Mouse (Mus musculus) layer of hippocampus, adult 18-20 months (tissue): ENCODE results near the gene Iqschfp. TPM values are rescaled to one million over a fixed set of nuclear protein-coding genes. Genes with fewer than 3 reads are reported as not detected.

Experiments
- DNase-seq, 2 experiments: peaks; one replicate each; pipeline ENCODE4 v3.0.0; 2022; ENCODE audit warnings: low spot score in 2 of 2
- total RNA-seq, 2 experiments: library from RNA; stranded (reverse); gene quantifications; 2 replicates each; pipeline ENCODE4 v1.2.3; 2021

Iqschfp gene
- total RNA-seq, 2 experiments from 2014 or later: 12.3 to 13.2 TPM

DNA sequence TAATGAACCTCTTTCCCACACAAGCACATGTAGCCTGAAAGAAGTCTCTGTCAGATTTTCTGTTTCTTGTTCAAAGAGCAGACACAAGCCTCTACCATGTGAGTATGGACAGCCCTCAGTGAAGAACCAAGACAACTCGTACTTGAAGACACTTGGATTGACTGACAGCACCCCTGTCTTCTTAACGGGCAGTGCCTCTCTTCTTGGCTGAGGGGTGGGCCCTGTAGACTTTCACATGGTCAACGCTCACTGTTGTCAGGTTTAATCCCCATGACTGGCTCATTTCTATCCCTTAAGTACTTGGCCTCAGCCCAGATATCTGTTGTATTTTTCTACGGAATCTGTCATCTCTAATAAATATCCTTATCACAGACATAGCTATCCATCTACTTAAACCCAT, 738.2 kb downstream of the Iqschfp start:
- DNase-seq: no peak

DNA sequence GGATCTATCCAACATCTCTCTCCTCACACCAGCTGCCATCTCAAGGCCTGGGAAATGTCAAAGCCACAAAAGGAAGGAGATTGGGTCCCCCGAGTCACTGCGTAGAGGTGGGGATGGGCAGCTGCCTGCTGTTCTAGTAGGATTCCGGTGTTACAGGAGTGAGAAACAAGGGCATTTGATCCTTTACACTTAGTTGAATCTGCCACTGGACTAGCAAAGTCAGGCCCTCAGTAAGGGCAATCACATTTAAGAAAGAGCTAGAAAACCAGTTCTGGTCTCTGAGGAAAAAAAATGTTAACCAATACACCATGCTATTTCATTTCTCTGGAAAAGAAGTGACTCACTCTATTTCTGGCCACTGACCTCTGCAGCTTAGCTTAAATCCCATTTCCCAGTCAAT, 738.8 kb downstream of the Iqschfp start:
- DNase-seq: no peak

DNA sequence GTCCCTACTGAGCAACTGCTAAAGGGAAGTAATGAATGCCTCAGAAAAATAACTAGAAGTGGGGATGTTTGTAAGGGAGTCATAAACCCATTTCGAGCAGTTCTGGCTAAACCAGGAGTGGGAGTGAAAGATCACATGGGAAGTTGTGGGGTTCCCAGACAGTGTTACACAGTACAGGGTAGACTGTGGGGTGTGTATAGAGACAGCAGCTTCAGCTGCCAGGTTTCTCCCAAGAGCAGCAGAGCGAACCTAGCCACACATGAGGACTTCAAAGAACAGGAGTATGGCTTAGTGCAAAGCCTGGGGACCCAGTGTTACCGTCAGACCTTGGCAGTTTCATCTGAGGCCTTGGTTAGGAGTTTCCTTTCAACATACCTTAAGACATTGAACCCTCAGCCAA, 740.7 kb downstream of the Iqschfp start:
- DNase-seq: no peak

DNA sequence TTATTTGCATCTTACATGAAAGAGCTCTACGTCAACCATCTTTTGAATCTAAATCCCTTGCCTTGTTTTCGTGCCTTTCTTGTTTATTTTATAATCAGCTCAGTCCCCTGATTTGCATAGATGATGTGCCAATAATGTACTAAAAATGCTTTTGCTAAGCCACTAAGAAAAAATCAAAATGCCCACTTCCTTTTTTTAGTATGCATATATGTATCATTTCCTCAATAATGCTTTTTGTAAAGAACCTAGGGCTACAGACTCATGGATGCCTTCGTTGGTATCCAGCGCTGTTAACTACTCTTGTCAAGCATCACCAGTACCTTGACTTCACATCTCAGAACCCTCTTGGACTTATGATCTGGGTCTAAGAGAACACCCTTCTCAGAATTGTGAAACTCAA, 741.5 kb downstream of the Iqschfp start:
- DNase-seq: no peak

DNA sequence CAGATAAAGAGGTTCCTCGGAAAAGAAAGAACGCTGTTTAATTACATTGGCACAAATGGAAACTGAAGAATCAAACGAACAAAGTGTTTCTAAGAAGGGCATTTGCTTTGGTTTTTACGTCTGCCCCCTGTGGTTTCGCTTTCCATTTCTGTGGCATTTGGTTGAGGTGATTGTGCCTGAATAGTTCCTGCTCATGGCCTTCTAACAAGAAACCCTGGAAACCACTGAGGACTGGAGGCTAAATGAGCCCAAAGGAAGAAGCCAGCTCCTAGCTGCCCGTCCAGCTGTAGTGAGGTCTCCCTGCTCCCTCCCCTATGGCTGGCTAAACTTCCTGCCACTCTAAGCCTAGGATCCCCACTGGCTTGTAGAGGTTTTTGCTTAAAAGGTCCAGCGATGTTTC, 745.9 kb downstream of the Iqschfp start:
- no peak for DNase-seq

DNA sequence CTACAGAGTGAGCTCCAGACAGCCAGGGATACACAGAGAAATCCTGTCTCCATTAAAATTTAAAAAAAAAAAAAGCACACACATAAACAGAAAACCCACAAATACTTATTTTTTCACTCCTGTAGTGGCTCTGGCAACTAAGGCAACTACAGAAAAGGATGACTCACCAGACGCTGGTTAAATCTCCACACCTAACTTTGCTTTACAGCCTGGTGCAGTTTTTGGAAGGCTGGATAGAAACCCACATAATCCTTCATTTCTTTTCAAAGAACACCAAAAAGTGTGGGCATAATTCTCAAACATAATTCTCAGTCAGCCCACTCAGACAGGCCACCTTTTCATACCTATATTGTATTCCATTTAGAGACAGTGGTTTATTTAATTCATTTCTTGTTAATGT, 746.7 kb downstream of the Iqschfp start:
- DNase-seq: no peak

DNA sequence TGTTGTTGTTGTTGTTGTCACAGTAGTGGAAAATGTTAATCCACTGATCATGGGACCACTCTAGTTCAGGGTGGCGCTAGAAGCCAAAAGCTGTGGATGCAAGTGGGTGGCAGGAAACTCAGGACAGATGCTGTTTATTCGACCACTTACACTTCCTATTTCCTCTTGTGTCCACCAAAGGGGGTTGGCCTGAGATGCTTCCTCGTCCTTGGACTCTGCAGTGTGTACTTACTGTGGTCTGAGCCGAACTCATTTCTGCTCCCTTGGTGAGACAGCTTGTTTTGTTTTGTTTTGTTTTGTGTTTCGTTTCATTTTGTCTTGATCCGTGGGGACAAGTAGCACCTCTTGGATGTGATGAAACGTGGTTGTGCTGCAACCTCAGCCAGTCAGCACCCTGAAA, 750.9 kb downstream of the Iqschfp start:
- DNase-seq: no peak

DNA sequence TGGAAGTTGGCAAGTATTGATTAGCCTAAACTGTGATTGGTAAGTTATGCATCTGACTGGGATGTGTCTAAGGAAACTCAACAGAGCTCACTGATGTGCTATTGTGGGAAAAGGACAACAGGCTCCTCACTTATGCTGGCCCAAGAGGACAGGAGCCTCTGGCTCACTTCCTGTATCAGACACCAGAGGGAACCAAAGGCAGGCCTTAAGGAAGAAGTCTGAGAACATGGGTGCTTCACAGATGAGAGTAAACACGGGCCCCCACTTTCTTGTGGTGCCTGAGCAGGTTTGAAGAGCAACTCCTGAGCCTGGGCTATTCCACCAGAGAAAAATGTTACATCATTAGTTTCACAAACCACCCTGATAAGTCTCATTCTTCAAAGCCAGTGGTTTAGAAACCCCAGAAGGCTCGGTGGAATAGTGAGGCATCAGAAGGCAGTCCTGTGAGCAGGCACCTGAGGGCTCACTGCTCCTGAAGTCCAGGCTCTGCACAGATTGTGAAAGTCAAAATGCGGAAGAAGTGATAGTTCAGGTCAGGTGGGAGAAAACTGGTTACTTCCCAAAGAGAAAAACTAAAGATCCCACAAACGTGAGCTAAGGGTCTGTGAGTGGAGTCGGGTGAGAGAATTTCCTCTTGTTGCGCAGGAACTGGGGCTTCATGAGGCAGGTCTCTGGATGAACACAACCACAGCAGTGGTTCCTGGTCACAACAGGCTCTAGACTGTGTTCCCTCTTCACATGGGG, 754.5 kb downstream of the Iqschfp start:
- no peak for DNase-seq

DNA sequence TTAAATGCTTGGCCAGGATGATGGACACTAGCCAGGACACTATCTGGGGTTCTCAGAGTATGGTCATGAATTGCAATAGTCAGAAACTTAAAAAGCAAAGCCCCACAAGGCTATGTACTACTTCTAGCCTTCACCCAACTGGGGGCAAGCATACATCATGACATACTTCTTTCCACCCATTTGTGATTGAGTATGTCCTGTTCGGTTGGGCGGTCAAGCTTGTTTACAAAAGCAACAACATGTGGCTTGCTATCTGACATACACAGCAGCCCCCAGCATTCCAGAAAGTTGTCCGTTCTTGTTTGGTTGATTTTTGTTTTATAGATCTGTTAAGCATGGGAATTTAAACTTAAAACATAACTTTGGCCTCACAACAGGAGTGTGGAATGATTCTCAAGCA, 755.2 kb downstream of the Iqschfp start:
- DNase-seq: no peak

DNA sequence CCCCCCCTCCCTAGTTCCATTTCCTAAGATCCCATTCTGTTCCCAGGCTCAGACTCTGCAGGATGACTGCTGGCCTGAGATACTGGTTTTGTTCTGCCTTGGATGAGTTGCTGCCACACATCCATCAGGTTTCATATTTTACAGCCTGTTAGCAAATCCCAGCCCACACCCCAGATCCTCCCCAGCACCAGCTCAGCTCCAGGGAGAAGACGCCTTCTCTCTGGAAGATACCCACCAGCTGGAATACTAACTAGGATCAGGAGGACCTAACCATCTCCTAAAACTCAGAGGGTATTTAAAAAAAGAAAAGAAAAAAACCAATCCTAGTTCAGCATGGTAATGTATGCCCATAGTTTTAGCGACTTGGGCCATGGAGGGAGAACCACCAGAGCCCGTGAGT, 758.2 kb downstream of the Iqschfp start:
- DNase-seq: peak in 1 of 2 experiments; percentile 36

DNA sequence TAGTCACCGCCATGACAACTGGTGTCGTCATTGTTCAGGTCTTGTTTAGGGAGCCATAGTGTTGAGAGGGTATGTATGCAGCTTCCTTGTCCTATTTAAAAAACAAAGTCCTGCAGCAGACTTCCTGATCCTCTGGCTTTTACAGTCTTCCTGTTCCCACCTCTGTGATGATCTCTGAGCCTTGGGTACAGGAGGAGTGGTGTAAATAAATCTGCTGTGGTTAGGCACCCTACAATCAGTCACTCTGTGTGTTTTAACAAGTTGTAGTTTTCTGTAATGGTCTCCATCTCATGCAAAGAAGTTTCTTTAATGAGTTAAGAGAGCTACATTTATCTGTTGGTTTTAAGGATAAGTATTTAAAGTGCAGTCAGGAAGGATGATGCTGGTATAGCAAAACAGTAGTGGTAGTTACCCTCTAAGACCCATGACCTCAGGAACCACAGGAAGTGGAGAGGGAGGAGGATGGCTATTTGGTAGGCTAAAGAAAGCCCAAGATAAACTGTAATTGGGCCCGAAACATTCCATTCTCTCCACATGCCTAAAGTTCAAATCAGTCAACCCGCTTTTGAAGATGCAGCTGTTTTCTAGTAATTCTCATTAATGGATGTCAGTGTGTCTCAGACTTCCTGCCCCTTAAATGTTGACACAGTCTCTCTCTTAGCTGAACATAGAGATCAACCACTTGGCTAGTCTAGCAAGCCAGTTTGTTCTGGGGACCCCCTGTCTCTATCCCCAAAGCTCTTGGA, 764.7 kb downstream of the Iqschfp start:
- DNase-seq: no peak

DNA sequence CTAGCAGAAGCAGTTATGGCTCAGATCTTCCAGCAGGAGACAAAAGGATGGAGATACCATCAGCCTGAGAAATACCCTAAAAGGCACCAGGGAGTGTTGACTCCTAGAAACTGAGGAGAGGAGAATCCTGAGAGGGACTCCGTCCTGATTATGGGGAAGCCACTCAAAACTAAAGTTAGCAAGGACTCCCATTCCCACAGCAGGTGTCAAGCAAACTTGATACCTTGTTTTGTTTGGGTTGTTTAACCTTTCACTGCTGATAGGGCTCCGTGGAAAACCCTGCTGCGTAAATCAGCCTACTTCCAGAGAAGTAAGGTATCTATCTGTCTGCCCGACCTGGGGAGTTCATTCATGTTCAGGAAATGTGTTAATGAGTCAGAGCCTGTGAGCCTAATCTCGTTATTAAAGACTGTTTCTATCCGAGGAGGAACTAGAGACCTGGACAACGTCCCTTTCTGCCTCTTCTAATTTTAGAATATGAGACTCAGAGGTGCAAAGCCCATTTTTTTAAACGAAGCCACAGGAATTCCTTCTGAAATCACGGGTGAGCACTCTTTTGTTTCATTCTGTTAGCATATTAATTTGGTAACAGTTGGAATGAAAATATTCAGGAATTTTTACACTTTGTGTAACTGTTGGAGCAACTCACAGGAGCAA, 765.7 kb downstream of the Iqschfp start:
- DNase-seq: no peak

DNA sequence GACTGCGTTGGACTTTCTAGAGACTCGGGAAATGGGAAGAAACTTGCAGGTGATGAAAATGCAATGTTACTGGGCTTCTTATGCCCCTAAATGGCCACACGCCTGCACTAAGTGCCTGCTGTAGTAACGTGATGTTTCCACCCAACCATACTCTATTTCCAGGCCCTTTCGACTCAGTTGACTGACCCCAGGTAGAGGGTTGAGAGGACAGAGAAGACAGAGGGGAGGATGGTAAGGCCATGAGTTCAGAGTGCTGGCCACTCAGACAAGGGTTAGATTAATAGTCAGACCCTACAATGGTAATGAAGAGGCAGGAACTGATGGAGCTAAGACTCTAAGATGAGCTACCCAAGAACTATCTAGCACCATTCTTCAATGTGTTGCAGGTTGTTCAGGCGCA, 768.0 kb downstream of the Iqschfp start:
- no peak for DNase-seq

DNA sequence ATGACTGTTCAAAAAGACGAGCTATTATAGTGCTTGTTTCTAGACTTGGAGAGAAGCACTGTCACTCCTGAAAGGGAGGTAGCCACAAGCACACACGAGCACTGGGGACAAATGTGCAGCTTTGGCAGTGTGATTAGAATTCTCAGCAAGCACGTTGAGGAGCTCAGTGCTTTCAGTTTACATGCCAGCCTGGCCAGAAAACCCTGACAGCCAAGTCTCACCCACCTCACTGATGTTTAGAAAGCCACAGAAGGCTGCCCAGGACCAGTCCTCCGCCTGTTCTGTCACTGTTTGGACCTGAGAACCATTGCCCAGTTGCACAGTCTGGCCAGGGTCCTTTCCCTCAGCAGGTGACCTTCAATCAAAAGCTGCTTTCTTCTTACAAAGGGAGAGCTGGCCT, 768.5 kb downstream of the Iqschfp start:
- DNase-seq: peak in 1 of 2 experiments; percentile 47

DNA sequence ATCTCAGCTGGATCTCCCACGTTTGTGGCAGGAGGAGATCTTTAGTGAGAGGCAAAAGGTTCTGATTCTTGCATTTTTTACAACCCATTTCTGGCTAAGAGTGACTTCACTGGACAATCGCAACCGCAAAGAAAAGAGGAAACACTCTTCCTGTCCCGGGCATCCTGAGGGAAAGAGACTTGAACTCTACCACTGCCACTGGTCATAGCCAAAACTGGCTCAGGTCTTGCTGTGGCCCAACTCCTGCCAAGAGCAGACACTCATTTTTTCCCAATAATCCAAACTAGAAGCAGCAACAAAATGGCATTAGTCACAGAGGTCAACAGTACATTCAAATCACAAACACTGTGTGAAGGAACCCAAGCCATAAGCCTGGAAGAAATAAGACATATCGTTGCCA, 770.4 kb downstream of the Iqschfp start:
- DNase-seq: no peak

DNA sequence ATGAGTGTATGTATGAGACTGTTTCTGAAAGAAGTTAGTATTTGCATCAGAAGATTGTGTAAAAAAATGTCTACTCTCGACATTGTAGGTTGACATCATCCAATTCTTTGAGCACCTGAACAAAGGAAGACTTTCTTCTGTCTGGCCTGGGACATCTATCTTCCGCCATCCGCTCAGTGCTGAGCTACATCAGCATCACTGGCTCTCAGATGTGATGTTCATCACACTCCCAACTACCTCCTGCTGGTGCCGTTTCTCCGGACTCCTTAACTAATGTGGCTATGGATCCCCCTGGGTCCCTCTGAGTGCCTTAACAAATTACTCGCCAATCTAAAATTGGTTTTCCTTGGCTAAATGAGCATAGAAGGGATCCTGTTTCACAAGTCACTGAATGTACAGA, 772.3 kb downstream of the Iqschfp start:
- no peak for DNase-seq

DNA sequence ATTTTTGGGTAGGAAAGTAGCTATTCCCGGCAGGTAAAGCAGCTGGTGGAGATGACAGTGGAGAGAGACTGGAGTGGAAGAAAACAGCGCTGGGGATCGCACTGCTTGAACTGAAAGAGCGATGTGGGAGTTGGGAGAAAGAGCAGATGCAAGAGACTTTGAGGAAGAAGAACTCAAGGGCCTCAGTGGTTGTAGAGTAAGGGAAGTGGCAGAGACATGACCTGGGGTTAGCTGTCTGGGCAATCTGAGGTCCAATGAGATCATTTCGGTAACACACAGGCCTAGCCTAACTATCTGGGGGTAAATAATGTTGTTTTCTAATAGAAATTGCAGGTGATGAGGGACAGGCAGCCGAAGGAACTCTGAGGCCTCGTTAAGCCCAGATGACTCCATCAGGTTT, 774.3 kb downstream of the Iqschfp start:
- DNase-seq: no peak

DNA sequence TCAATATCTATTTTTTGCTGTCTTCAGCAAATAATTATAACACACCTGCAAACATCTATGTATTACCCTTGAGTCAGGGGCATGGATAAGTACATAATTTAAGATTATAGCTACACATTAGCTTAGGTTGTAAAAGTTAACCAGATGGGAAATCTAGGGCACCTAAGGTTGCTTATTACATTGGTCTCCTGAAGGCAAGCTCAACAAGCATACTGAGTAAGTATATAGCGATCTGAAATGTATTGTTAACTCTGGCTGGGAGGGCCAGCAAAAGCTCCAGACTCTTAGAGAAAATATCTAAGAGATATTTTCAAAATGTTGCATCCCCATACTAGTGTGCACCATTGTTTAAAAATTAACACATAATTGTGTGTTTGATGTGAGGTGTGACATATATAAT, 775.8 kb downstream of the Iqschfp start:
- DNase-seq: no peak

DNA sequence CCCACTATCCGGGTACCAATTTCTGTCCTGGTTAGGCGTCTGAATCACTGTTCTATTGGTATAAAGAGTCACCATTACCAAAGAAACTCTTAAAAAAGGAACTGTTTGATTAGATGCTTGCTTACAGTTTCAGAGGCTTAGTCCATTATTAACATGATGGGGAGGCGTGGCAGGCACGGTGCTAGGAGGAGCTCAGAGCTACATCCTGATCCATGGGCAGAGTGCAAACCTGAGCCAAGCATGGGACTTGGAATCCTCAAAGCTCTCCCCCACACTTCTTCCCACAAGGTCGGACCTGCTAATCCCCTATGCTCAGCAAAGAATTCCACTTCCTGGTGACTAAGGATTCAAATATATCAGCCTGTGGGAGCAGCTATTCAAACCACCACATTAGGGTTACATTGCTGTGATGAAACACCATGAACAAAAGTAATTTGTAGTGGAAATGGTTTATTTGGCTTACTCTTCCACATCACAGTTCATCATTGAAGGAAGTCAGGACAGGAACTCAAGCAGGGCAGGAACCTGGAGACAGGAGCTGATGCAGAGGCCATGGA, 777.5 kb downstream of the Iqschfp start:
- DNase-seq: no peak

DNA sequence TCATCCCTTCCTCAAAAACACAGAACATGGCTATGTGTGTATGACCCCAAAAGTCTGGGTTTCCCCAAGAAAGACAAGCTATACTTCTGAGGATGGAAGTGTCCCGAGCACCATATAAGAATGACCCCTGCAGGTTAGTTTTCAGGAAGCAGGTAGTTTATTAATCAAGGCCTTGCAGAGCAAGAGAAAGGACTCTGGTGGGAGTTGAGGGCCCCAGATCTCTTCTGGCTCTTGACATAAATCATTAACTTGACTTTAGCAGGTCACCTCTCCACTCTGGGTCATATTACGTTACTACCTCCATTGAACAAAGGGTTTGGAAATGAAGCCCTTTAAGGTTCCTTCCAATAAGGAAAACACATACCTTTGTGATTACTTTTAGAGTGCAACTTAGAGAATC, 782.7 kb downstream of the Iqschfp start:
- DNase-seq: no peak

DNA sequence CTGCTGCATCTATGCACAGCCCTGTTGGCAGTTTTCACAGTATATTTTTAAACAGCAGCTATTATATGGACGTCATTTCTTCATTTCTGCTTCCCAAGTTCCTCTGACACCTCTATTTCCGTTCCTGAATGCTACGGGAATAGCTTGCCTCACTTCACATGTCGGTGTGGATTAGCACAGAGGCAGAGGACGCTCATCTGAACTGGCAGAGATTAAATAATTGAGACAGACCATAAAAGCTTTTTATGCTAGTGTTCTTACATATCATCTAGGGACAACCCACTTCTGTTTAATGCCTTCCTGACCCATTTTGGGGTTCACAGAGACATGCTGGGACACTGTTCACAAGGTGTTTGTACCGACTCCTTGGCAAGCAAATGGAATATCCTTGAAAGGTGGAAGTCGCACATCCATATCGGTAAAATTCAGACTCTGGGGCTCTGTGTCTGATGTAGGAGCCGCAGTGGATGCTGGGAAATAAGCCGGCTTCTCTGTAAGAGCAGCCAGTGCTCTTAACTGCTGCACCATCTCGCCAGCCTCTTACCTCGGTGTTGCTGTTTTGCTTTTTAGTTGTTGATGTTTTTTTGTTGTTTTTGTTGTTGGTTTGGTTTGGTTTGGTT, 783.3 kb downstream of the Iqschfp start:
- DNase-seq: no peak
